Mouse (Mus musculus) C2C12 (cell line): ENCODE data around the gene Trip4.

Experiments used
- CEBPB ChIP-seq: IDR thresholded peaks from one replicate; pipeline ENCODE4 v1.6.1; 2011; ENCODE audit warnings: low read depth, mild to moderate bottlenecking, control low read depth, moderate library complexity
- CTCF ChIP-seq: IDR thresholded peaks from one replicate; pipeline ENCODE4 v1.5.1; 2011; ENCODE audit not compliant: control insufficient read depth, insufficient read depth, insufficient read length
- FOSL1 ChIP-seq: IDR thresholded peaks from one replicate; pipeline ENCODE4 v1.8.0; 2011; ENCODE audit warnings: mild to moderate bottlenecking, low read length; ENCODE audit not compliant: poor library complexity, insufficient read depth, severe bottlenecking
- MAX ChIP-seq: IDR thresholded peaks from one replicate; pipeline ENCODE4 v1.6.1; 2011; ENCODE audit warnings: mild to moderate bottlenecking, control low read depth
- USF1 ChIP-seq: IDR thresholded peaks from one replicate; pipeline ENCODE4 v1.6.1; 2011; ENCODE audit warnings: low read depth, mild to moderate bottlenecking, control low read depth, moderate library complexity

DNA sequence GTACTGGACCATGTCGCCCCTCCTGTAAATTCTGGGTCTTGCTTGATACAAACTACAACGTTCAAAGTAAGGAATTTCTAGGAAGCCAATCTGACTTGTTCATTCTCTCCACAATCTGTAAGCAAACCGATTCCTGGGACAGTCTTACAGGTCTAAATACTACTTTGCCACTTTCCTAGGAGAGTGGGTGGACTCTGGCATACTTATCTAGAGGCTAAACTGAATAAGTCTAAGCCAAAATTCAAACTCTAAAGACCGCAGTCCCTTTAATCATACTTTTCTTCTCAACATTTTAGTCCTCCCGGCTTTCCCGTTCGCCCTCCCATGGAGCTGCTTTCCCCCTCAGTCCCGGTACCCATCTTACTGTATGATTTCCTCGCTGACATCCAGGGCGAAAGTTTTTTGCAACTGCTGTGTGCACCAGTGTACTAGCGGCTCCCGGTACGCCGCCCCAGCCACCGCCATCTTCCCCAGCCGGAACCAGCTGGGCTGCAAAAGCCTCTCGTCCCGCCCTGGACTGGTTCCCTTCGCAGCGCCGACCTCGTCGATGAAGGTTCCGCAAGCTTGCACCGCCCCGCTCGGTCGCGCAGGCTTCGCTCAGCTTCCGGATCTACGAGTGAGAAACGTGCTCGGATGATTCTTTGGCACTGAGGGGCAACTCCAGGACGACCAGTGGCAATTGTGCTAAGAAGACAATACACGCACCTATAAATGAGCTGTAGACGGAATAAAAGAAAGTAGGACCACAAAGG is 23.9 kb downstream of the Trip4 start:
- TF ChIP-seq CTCF (no peak), MAX (peak; percentile 98), USF1 (no peak), FOSL1 (no peak), CEBPB (no peak)
